Mouse (Mus musculus): ENCODE measurements at regions not wholly inside any gene's neighbourhood (a gene's known extent, or its start where the extent isn't known, plus 50 kb on each side); places are given as distances from the start of the nearest gene placed in this dataset.

DNA sequence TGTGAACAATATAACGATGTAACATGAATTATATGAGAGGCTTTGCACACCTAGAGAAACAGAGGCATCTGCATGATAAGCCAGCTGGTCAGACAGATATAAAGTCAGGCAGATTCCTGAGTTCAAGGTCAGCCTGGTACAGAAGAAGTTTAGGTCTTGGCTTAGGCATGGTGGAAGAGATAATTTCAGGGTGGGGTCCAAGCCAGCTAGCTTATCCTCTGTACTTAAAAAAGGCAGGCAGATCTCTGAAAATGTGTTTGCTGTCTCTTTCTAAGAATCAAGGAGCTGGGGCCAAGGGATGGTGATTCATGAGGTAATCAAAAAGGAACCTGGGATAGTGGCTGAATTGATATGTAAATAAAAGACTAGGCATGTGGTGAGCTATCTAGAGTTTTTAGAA lies 2227.1 kb upstream of the Gm7489 start:
- H3K27me3 ChIP-seq (ENCODE audit: control insufficient read depth, insufficient read depth, low read length), result no peaks in the 10 kb centered on the region
- no peak overlapping the region for H3K27ac ChIP-seq (ENCODE audit: low read depth, low read length)
- 94% methylated on average over 1 of the region's 1 CpGs for WGBS
- no peaks in the 10 kb centered on the region for H3K9me3 ChIP-seq (ENCODE audit: control insufficient read depth, low read length)
- no peak overlapping the region for H3K9ac ChIP-seq (ENCODE audit: low read length)
- ATAC-seq (replicated peaks; ENCODE audit: low FRiP score) (no peak), DNase-seq (ENCODE audit: low spot score) (no peak)
- H3K4me1 ChIP-seq (replicated peaks; ENCODE audit: control insufficient read depth, insufficient read depth, low read length), result no peaks in the 10 kb centered on the region
- no peak overlapping the region for H3K4me2 ChIP-seq (ENCODE audit: low read depth, low read length, severe bottlenecking)
- H3K4me3 ChIP-seq (ENCODE audit: low read depth, low read length), result no peak overlapping the region
- H3K36me3 ChIP-seq (ENCODE audit: control insufficient read depth, insufficient read depth, low read length), result no peaks in the 10 kb centered on the region

DNA sequence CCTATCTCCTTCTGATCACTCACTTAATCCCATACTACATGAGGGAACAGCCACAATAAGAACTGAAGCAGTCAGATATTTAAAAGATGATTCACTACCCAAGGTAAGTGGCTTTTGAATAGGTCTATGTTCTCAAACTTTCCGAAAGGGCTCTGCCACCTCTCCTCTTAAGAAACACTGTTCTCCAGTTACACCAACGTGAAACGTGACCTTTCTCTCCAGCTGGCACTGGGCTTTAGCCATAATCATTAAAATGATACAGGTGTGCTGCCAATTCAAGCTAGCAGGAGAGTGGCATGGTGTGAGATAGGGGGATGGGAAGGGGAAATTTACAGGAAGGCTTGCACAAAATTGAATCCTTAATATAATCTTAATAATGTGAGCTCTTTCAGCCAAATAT lies 2216.4 kb upstream of the Gm7489 start:
- DNase-seq (ENCODE audit: low spot score), result no peak
- ATAC-seq (replicated peaks; ENCODE audit: low FRiP score), result no peak
- Histone ChIP-seq H3K4me3 (ENCODE audit: low read depth, low read length) (no peak overlapping the region), H3K4me2 (ENCODE audit: low read depth, low read length, severe bottlenecking) (no peak overlapping the region), H3K27me3 (ENCODE audit: control insufficient read depth, insufficient read depth, low read length) (no peaks in the 10 kb centered on the region), H3K9me3 (ENCODE audit: control insufficient read depth, low read length) (no peaks in the 10 kb centered on the region), H3K4me1 (replicated peaks; ENCODE audit: control insufficient read depth, insufficient read depth, low read length) (no peaks in the 10 kb centered on the region), H3K9ac (ENCODE audit: low read length) (no peak overlapping the region), H3K27ac (ENCODE audit: low read depth, low read length) (no peak overlapping the region), H3K36me3 (ENCODE audit: control insufficient read depth, insufficient read depth, low read length) (no peaks in the 10 kb centered on the region)
- 74% methylated on average over 3 of the region's 3 CpGs for WGBS

DNA sequence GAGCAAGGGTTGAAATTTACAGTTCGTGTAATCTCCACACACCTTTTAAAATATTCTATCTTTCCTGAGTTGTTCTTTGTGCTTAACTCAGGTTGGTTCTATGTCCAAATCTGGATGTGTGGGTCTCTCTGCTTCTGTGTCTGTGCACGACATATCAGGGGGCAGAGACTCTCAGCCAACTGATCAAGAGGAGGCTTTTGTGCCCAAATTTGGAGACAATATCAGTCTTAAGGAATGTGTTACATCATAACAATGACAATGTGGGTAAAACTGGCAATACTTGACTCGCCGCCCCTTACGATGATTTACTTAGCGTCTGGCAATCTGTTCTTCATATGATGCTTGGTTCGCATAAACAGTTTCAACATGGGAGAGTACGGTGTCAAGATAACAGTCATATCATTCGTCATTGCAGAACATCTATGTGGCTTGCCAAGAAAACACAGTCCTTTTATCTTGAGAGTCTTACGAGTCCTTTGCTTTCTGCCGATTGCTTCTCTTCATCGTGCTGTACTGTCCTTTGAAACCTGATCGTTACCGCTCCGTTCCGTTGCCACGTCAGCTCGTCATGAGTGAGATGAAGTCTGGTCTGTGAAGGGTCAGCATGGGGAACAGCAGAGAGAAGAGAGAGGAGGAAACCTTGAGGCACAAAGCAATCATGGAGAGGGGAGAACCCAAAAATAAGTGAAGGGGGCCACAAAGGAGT lies 2212.9 kb upstream of the Gm7489 start:
- 91% methylated on average over 18 of the region's 18 CpGs for WGBS
- Histone ChIP-seq H3K27ac (ENCODE audit: low read depth, low read length) (no peak overlapping the region), H3K4me2 (ENCODE audit: low read depth, low read length, severe bottlenecking) (no peak overlapping the region), H3K27me3 (ENCODE audit: control insufficient read depth, insufficient read depth, low read length) (no peaks in the 10 kb centered on the region), H3K4me1 (replicated peaks; ENCODE audit: control insufficient read depth, insufficient read depth, low read length) (no peaks in the 10 kb centered on the region), H3K36me3 (ENCODE audit: control insufficient read depth, insufficient read depth, low read length) (no peaks in the 10 kb centered on the region), H3K9ac (ENCODE audit: low read length) (no peak overlapping the region), H3K4me3 (ENCODE audit: low read depth, low read length) (no peak overlapping the region), H3K9me3 (ENCODE audit: control insufficient read depth, low read length) (no peaks in the 10 kb centered on the region)
- ATAC-seq (replicated peaks; ENCODE audit: low FRiP score), result no peak
- DNase-seq (ENCODE audit: low spot score), result no peak

GRCm38 (mm10) chr15:51673483-51673882 lies 2211.2 kb upstream of the Gm7489 start:
- no peak overlapping the region for H3K27ac ChIP-seq (ENCODE audit: low read depth, low read length)
- ATAC-seq (replicated peaks; ENCODE audit: low FRiP score) (no peak), DNase-seq (ENCODE audit: low spot score) (no peak)
- no peak overlapping the region for H3K4me3 ChIP-seq (ENCODE audit: low read depth, low read length)
- H3K4me2 ChIP-seq (ENCODE audit: low read depth, low read length, severe bottlenecking), result no peak overlapping the region
- no peaks in the 10 kb centered on the region for H3K4me1 ChIP-seq (replicated peaks; ENCODE audit: control insufficient read depth, insufficient read depth, low read length)
- H3K36me3 ChIP-seq (ENCODE audit: control insufficient read depth, insufficient read depth, low read length), result no peaks in the 10 kb centered on the region
- H3K9ac ChIP-seq (ENCODE audit: low read length), result no peak overlapping the region
- no peaks in the 10 kb centered on the region for H3K9me3 ChIP-seq (ENCODE audit: control insufficient read depth, low read length)
- no peaks in the 10 kb centered on the region for H3K27me3 ChIP-seq (ENCODE audit: control insufficient read depth, insufficient read depth, low read length)
- 60% methylated on average over 1 of the region's 1 CpGs for WGBS

- no peak for ATAC-seq (replicated peaks; ENCODE audit: low FRiP score)
These were observed 2209.4 kb upstream of the Gm7489 start for GRCm38 (mm10) chr15:51675291-51675690.

GRCm38 (mm10) chr15:51676694-51677093 lies 2208.0 kb upstream of the Gm7489 start:
- Histone ChIP-seq H3K27me3 (ENCODE audit: control insufficient read depth, insufficient read depth, low read length) (no peaks in the 10 kb centered on the region), H3K27ac (ENCODE audit: low read depth, low read length) (no peak overlapping the region), H3K9ac (ENCODE audit: low read length) (no peak overlapping the region), H3K4me1 (replicated peaks; ENCODE audit: control insufficient read depth, insufficient read depth, low read length) (no peaks in the 10 kb centered on the region), H3K36me3 (ENCODE audit: control insufficient read depth, insufficient read depth, low read length) (no peaks in the 10 kb centered on the region), H3K9me3 (ENCODE audit: control insufficient read depth, low read length) (no peaks in the 10 kb centered on the region), H3K4me3 (ENCODE audit: low read depth, low read length) (no peak overlapping the region), H3K4me2 (ENCODE audit: low read depth, low read length, severe bottlenecking) (no peak overlapping the region)
- DNase-seq (ENCODE audit: low spot score) (no peak), ATAC-seq (replicated peaks; ENCODE audit: low FRiP score) (no peak)
- WGBS, result 91% methylated on average over 3 of the region's 3 CpGs

More at GRCm38 (mm10) chr15:51675291-51675690, 2209.4 kb upstream of the Gm7489 start:
- Histone ChIP-seq H3K4me3 (ENCODE audit: low read depth, low read length) (no peak overlapping the region), H3K9ac (ENCODE audit: low read length) (no peak overlapping the region), H3K4me1 (replicated peaks; ENCODE audit: control insufficient read depth, insufficient read depth, low read length) (no peaks in the 10 kb centered on the region), H3K36me3 (ENCODE audit: control insufficient read depth, insufficient read depth, low read length) (no peaks in the 10 kb centered on the region), H3K4me2 (ENCODE audit: low read depth, low read length, severe bottlenecking) (no peak overlapping the region), H3K27me3 (ENCODE audit: control insufficient read depth, insufficient read depth, low read length) (no peaks in the 10 kb centered on the region), H3K9me3 (ENCODE audit: control insufficient read depth, low read length) (no peaks in the 10 kb centered on the region), H3K27ac (ENCODE audit: low read depth, low read length) (no peak overlapping the region)
- 65% methylated on average over 4 of the region's 4 CpGs for WGBS
- no peak for DNase-seq (ENCODE audit: low spot score)

DNA sequence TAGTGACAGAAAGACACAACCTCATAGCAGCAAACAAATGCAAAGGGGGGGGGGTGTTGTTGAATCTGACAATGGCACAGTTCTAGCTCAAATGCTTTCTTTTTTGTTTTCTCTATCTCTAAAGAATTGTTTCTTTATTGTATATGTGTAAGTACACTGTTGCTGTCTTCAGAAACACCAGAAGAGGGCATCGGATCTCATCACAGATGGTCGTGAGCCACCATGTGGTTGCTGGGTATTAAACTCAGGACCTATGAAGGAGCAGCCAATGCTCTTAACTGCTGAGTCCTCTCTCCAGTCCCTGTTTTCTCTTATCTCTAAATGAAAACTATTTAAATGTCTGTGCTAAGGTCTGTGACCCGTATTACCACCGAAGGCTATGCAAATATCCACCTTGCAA lies 2207.4 kb upstream of the Gm7489 start:
- WGBS, result 79% methylated on average over 4 of the region's 4 CpGs
- no peak overlapping the region for H3K27ac ChIP-seq (ENCODE audit: low read depth, low read length)
- no peaks in the 10 kb centered on the region for H3K36me3 ChIP-seq (ENCODE audit: control insufficient read depth, insufficient read depth, low read length)
- DNase-seq (ENCODE audit: low spot score) (no peak), ATAC-seq (replicated peaks; ENCODE audit: low FRiP score) (no peak)
- no peak overlapping the region for H3K4me2 ChIP-seq (ENCODE audit: low read depth, low read length, severe bottlenecking)
- no peaks in the 10 kb centered on the region for H3K27me3 ChIP-seq (ENCODE audit: control insufficient read depth, insufficient read depth, low read length)
- H3K4me3 ChIP-seq (ENCODE audit: low read depth, low read length), result no peak overlapping the region
- no peaks in the 10 kb centered on the region for H3K9me3 ChIP-seq (ENCODE audit: control insufficient read depth, low read length)
- no peak overlapping the region for H3K9ac ChIP-seq (ENCODE audit: low read length)
- H3K4me1 ChIP-seq (replicated peaks; ENCODE audit: control insufficient read depth, insufficient read depth, low read length), result no peaks in the 10 kb centered on the region

- no peak for ATAC-seq (replicated peaks; ENCODE audit: low FRiP score)
- 67% methylated on average over 12 of the region's 12 CpGs for WGBS
- no peak overlapping the region for H3K27ac ChIP-seq (ENCODE audit: low read depth, low read length)
- no peak overlapping the region for H3K4me3 ChIP-seq (ENCODE audit: low read depth, low read length)
- no peaks in the 10 kb centered on the region for H3K36me3 ChIP-seq (ENCODE audit: control insufficient read depth, insufficient read depth, low read length)
- no peak overlapping the region for H3K9ac ChIP-seq (ENCODE audit: low read length)
- no peaks in the 10 kb centered on the region for H3K9me3 ChIP-seq (ENCODE audit: control insufficient read depth, low read length)
- no peak overlapping the region for H3K4me2 ChIP-seq (ENCODE audit: low read depth, low read length, severe bottlenecking)
- no peaks in the 10 kb centered on the region for H3K27me3 ChIP-seq (ENCODE audit: control insufficient read depth, insufficient read depth, low read length)
- no peak for DNase-seq (ENCODE audit: low spot score)
- H3K4me1 ChIP-seq (replicated peaks; ENCODE audit: control insufficient read depth, insufficient read depth, low read length), result no peaks in the 10 kb centered on the region
These were observed 2205.4 kb upstream of the Gm7489 start for GRCm38 (mm10) chr15:51679186-51679902.

DNA sequence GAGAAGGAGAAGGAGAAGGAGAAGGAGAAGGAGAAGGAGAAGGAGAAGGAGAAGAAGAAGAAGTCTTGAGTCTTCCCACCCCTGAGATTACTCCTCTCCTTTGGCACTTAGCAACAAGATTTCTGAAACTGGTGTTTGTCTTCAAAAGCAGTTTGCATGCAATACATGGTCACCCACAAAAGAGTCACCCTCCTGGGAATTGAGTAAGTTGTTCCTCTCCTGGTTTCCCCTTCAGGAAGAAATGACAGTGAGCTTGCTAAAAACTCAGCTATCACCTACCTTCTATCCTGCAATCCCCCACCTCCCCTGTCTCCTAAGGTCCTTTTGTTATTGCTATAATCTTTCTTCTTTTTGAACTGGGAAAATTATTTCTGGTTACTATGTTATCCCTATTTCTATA lies 2204.2 kb upstream of the Gm7489 start:
- DNase-seq (ENCODE audit: low spot score) (no peak), ATAC-seq (replicated peaks; ENCODE audit: low FRiP score) (no peak)
- Histone ChIP-seq H3K27ac (ENCODE audit: low read depth, low read length) (no peak overlapping the region), H3K9ac (ENCODE audit: low read length) (no peak overlapping the region), H3K4me3 (ENCODE audit: low read depth, low read length) (no peak overlapping the region), H3K9me3 (ENCODE audit: control insufficient read depth, low read length) (no peaks in the 10 kb centered on the region), H3K27me3 (ENCODE audit: control insufficient read depth, insufficient read depth, low read length) (no peaks in the 10 kb centered on the region), H3K4me1 (replicated peaks; ENCODE audit: control insufficient read depth, insufficient read depth, low read length) (no peaks in the 10 kb centered on the region), H3K36me3 (ENCODE audit: control insufficient read depth, insufficient read depth, low read length) (no peaks in the 10 kb centered on the region), H3K4me2 (ENCODE audit: low read depth, low read length, severe bottlenecking) (no peak overlapping the region)

All from forebrain, embryonic 11.5 days (tissue).